Mouse (Mus musculus) lung, postnatal 0 days (tissue): ENCODE results near the gene Ehmt1.
A peak's percentile ranks its signal among the peaks of the same experiment; 100 is the strongest.

Experiments used
- CTCF ChIP-seq: IDR thresholded peaks from 2 replicates; pipeline ENCODE4 v1.5.1; 2016; ENCODE audit warnings: antibody characterized with exemption, mild to moderate bottlenecking
- EP300 ChIP-seq: IDR thresholded peaks from 2 replicates; pipeline ENCODE4 v1.6.1; 2016; ENCODE audit warnings: antibody characterized with exemption, mild to moderate bottlenecking, control low read depth

GRCm38 (mm10) chr2:24888895-24889294 is 30.5 kb downstream of the Ehmt1 start:
- no peak for TF ChIP-seq EP300
- TF ChIP-seq CTCF: peak; percentile 63
